Mouse (Mus musculus): Measurements from ENCODE around the gene Hic2. TPM values are rescaled to one million over a fixed set of nuclear protein-coding genes. Genes with fewer than 3 reads are reported as not detected.
A peak's percentile ranks its signal among the peaks of the same experiment; 100 is the strongest.

Gene Hic2
- total and polyA plus RNA-seq, 3 experiments, result 5.9 to 9.5 TPM; not detected in 1

- peaks cover 12 to 17% of the 10 kb centered on the region in 2 experiments for H3K4me1 ChIP-seq (ENCODE audit: control insufficient read depth in 1 of 2, insufficient read depth in 2 of 2, low read length in 2 of 2)
- DNase-seq (ENCODE audit: low read depth, low spot score), result no peak
- H3K36me3 ChIP-seq (ENCODE audit: control insufficient read depth in 1 of 2, insufficient read depth in 2 of 2, low read length in 2 of 2), result peaks cover 19 to 27% of the 10 kb centered on the region in 2 experiments
- TF ChIP-seq ZKSCAN1 (IDR thresholded peaks at IDR 0.05; ENCODE audit: low read depth, low read length) (no peak), NRF1 (IDR thresholded peaks at IDR 0.05; ENCODE audit: insufficient read depth, low read depth, low read length, poor library complexity, severe bottlenecking) (no peak), JUND (IDR thresholded peaks at IDR 0.05; ENCODE audit: low read depth, low read length) (no peak), TAL1 (IDR thresholded peaks at IDR 0.05; ENCODE audit: low read length) (no peak), USF1 (IDR thresholded peaks at IDR 0.05; ENCODE audit: low read depth, low read length) (no peak), ZNF384 (IDR thresholded peaks at IDR 0.05; ENCODE audit: low read depth, low read length) (no peak), POLR2AphosphoS2 (IDR thresholded peaks at IDR 0.05; ENCODE audit: low read length) (no peak)
- no peak overlapping the region for H3K4me3 ChIP-seq (ENCODE audit: control insufficient read depth in 1 of 2, insufficient read depth in 1 of 2, low read depth in 2 of 2, low read length in 2 of 2)
- peaks cover 58% of the 10 kb centered on the region for H3K79me2 ChIP-seq (ENCODE audit: control insufficient read depth, insufficient read depth, low read length, poor library complexity)
- H3K27ac ChIP-seq (ENCODE audit: control insufficient read depth, low read depth, low read length), result no peak overlapping the region
- no peaks in the 10 kb centered on the region for H3K9me3 ChIP-seq (replicated peaks; ENCODE audit: insufficient read depth, low read length)
- no peak overlapping the region for H3K9ac ChIP-seq (ENCODE audit: control insufficient read depth, low read depth, low read length, poor library complexity, severe bottlenecking)
- H3K27me3 ChIP-seq (ENCODE audit: control insufficient read depth in 1 of 2, insufficient read depth in 2 of 2, low read length in 2 of 2), result no peaks in the 10 kb centered on the region
Measured at GRCm38 (mm10) chr16:17185475-17185874, 47.9 kb upstream of the Hic2 start.

- Histone ChIP-seq H3K4me3 (ENCODE audit: control insufficient read depth in 1 of 2, insufficient read depth in 1 of 2, low read depth in 2 of 2, low read length in 2 of 2) (no peak overlapping the region), H3K9ac (ENCODE audit: control insufficient read depth, low read depth, low read length, poor library complexity, severe bottlenecking) (no peak overlapping the region), H3K36me3 (ENCODE audit: control insufficient read depth in 1 of 2, insufficient read depth in 2 of 2, low read length in 2 of 2) (peaks cover 15 to 25% of the 10 kb centered on the region in 2 experiments), H3K27ac (ENCODE audit: control insufficient read depth, low read depth, low read length) (no peak overlapping the region), H3K27me3 (ENCODE audit: control insufficient read depth in 1 of 2, insufficient read depth in 2 of 2, low read length in 2 of 2) (no peaks in the 10 kb centered on the region), H3K4me1 (ENCODE audit: control insufficient read depth in 1 of 2, insufficient read depth in 2 of 2, low read length in 2 of 2) (peaks cover 2 to 4% of the 10 kb centered on the region in 2 experiments; a peak in 1 of 4 replicates), H3K9me3 (replicated peaks; ENCODE audit: insufficient read depth, low read length) (no peaks in the 10 kb centered on the region), H3K79me2 (ENCODE audit: control insufficient read depth, insufficient read depth, low read length, poor library complexity) (peaks cover 78% of the 10 kb centered on the region)
- TF ChIP-seq MAFK (IDR thresholded peaks at IDR 0.05; ENCODE audit: borderline replicate concordance, low read depth, low read length), result 0 out of 2 replicates have a peak, but pooled peaks have one; percentile 18
- no peak for TF ChIP-seq MYB (IDR thresholded peaks at IDR 0.05; ENCODE audit: low read depth, low read length)
- DNase-seq (ENCODE audit: low read depth, low spot score), result no peak
Measured at GRCm38 (mm10) chr16:17193823-17194222, 39.5 kb upstream of the Hic2 start.

- peak overlapping the region; percentile 95 for H3K9ac ChIP-seq (ENCODE audit: control insufficient read depth, low read depth, low read length, poor library complexity, severe bottlenecking)
- peak; percentile 63 for DNase-seq (ENCODE audit: low read depth, low spot score)
- H3K9me3 ChIP-seq (replicated peaks; ENCODE audit: insufficient read depth, low read length), result no peaks in the 10 kb centered on the region
- H3K36me3 ChIP-seq (ENCODE audit: control insufficient read depth in 1 of 2, insufficient read depth in 2 of 2, low read length in 2 of 2), result peaks cover 11 to 31% of the 10 kb centered on the region in 2 experiments
- H3K4me1 ChIP-seq (ENCODE audit: control insufficient read depth in 1 of 2, insufficient read depth in 2 of 2, low read length in 2 of 2), result peaks cover 13 to 14% of the 10 kb centered on the region in 2 experiments
- peak overlapping the region; percentile 85 for H3K4me3 ChIP-seq (ENCODE audit: control insufficient read depth in 1 of 2, insufficient read depth in 1 of 2, low read depth in 2 of 2, low read length in 2 of 2)
- H3K27ac ChIP-seq (ENCODE audit: control insufficient read depth, low read depth, low read length), result peak overlapping the region; percentile 60
- H3K79me2 ChIP-seq (ENCODE audit: control insufficient read depth, insufficient read depth, low read length, poor library complexity), result peaks cover 48% of the 10 kb centered on the region
- no peaks in the 10 kb centered on the region for H3K27me3 ChIP-seq (ENCODE audit: control insufficient read depth in 1 of 2, insufficient read depth in 2 of 2, low read length in 2 of 2)
- TF ChIP-seq HCFC1 (IDR thresholded peaks at IDR 0.05; ENCODE audit: low read depth, low read length), result peak; percentile 28; the same call in 1 of the 2 replicates
- no peak for TF ChIP-seq NELFE (IDR thresholded peaks at IDR 0.05; ENCODE audit: low read depth, low read length)
- TF ChIP-seq MXI1 (IDR thresholded peaks at IDR 0.05; ENCODE audit: low read depth, low read length), result peak; percentile 42
- TF ChIP-seq POLR2AphosphoS2 (IDR thresholded peaks at IDR 0.05; ENCODE audit: low read length), result 0 out of 2 replicates have a peak, but pooled peaks have one; percentile 22
- no peak for TF ChIP-seq EP300 (IDR thresholded peaks at IDR 0.05; ENCODE audit: low read depth in 1 of 2, low read length in 2 of 2)
- peak; percentile 44; the same call in 1 of the 2 replicates for TF ChIP-seq SIN3A (IDR thresholded peaks at IDR 0.05; ENCODE audit: low read length)
- no peak for TF ChIP-seq MAX (IDR thresholded peaks at IDR 0.05; ENCODE audit: low read length)
- TF ChIP-seq E2F4 (IDR thresholded peaks at IDR 0.05; ENCODE audit: borderline replicate concordance, low read depth, low read length), result no peak
- TF ChIP-seq RCOR1 (IDR thresholded peaks at IDR 0.05; ENCODE audit: low read depth, low read length), result no peak
- peak; percentile 48; the same call in 1 of the 2 replicates for TF ChIP-seq ELF1 (IDR thresholded peaks at IDR 0.05; ENCODE audit: low read depth, low read length)
- TF ChIP-seq GATA1 (IDR thresholded peaks at IDR 0.05; ENCODE audit: low read depth, low read length), result peak; percentile 82
- TF ChIP-seq TBP (IDR thresholded peaks at IDR 0.05; ENCODE audit: low read depth, low read length), result 0 out of 2 replicates have a peak, but pooled peaks have one; percentile 29
Measured at GRCm38 (mm10) chr16:17200121-17200952, 33.0 kb upstream of the Hic2 start.
